Mouse (Mus musculus): ENCODE data around the gene B230307C23Rik. TPM values are rescaled to one million over a fixed set of nuclear protein-coding genes. Genes with fewer than 3 reads are reported as not detected.

The B230307C23Rik gene
- polyA plus RNA-seq, 1 experiment from 2014 or later, result 36.6 TPM

Other genes starting within 250 kb of the B230307C23Rik start
- not detected in 3 replicates for gene Ripk4, start 233.5 kb upstream of the B230307C23Rik start, polyA plus RNA-seq (2018)
- 2.1 to 4.8 TPM (median 3.2 TPM) in 3 replicates for gene Prdm15, start 145.5 kb upstream of the B230307C23Rik start, polyA plus RNA-seq (2018)
- gene C2cd2, start 34.7 kb upstream of the B230307C23Rik start, polyA plus RNA-seq (2018), result 8.6 to 22.8 TPM (median 15.3 TPM) in 3 replicates
- gene Zbtb21, start 34.7 kb upstream of the B230307C23Rik start, polyA plus RNA-seq (2018), result 18.7 to 27.0 TPM (median 20.6 TPM) in 3 replicates
- gene A630089N07Rik, start 85.1 kb downstream of the B230307C23Rik start, polyA plus RNA-seq (2018), result 1.6 to 6.3 TPM (median 2.9 TPM) in 3 replicates

All from macrophage (primary cell).